Mouse (Mus musculus) kidney, adult 2 months (tissue): ENCODE measurements around the gene Sfxn4.

Experiments
- CTCF ChIP-seq: fragments of 200-500 bp; conservative IDR thresholded peaks from 2 replicates; pipeline ENCODE4 v1.5.1; 2011; ENCODE audit warnings: low read depth, mild to moderate bottlenecking, control low read depth, low read length, moderate library complexity, mixed read lengths; ENCODE audit not compliant: insufficient read depth, insufficient read length
- POLR2A ChIP-seq: fragments of 200-500 bp; IDR thresholded peaks from one replicate; pipeline ENCODE4 v1.6.1; 2011; ENCODE audit warnings: low read depth, low read length, control low read depth

DNA sequence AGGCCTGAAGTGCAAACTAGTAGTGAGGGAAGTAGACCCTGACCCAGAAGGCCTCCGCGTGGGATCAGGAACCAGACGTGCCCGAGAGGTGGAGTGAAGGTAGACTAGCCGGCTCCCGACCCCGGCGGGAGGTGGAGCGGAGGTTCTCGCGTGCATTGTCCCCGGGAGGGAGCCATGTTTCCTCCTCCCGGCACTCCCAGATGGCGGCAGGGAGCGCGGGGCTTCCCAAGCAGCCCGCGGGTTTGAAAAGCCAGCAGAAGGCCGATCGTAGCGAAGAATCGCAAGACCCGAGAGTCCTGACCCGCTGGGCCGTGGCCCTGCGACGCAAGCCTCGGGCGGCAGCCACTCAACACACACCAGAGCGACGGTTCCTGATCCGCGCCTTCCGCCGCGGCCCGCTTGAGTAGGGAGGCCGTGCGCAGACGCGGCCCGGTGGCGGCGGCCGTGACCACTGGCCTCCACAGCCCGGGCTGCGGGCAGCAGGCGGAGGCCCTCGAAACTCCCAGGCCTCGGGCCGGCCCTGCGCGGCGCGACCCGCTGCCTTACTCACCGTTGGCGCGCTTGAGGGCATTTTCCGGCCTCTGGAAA lies 71.3 kb downstream of the Sfxn4 start:
- TF ChIP-seq POLR2A (no peak), CTCF (no peak)
